Mouse (Mus musculus) E14TG2a.4 (cell line): ENCODE measurements around the gene Gart.

ENCODE experiments used
- H3K27me3 ChIP-seq: 2 replicates; pipeline ENCODE4 v1.6.1; 2014; ENCODE audit warnings: low read length, control low read depth; ENCODE audit not compliant: insufficient read depth
- H3K36me3 ChIP-seq: 2 replicates; pipeline ENCODE4 v1.6.1; 2014; ENCODE audit warnings: low read length, control low read depth; ENCODE audit not compliant: insufficient read depth
- H3K4me1 ChIP-seq: replicated peaks from 2 replicates; pipeline ENCODE4 v1.6.1; 2014; ENCODE audit warnings: low read depth, low read length, control low read depth
- H3K4me3 ChIP-seq: replicated peaks from 2 replicates; pipeline ENCODE4 v1.5.1; 2014; ENCODE audit warnings: mild to moderate bottlenecking, low read length
- H3K9me3 ChIP-seq: 2 replicates; pipeline ENCODE4 v1.6.1; 2014; ENCODE audit warnings: low read length, control low read depth
- CTCF ChIP-seq: conservative IDR thresholded peaks from 2 replicates; pipeline ENCODE4 v1.5.1; 2014; ENCODE audit warnings: low read length
- NANOG ChIP-seq: IDR thresholded peaks from 2 replicates; pipeline ENCODE4 v1.6.1; 2014; ENCODE audit warnings: borderline replicate concordance, low read length, mixed read lengths
- POU5F1 ChIP-seq: IDR thresholded peaks from 2 replicates; pipeline ENCODE4 v1.6.1; 2014; ENCODE audit warnings: low read length, borderline replicate concordance

Gene Gart

DNA sequence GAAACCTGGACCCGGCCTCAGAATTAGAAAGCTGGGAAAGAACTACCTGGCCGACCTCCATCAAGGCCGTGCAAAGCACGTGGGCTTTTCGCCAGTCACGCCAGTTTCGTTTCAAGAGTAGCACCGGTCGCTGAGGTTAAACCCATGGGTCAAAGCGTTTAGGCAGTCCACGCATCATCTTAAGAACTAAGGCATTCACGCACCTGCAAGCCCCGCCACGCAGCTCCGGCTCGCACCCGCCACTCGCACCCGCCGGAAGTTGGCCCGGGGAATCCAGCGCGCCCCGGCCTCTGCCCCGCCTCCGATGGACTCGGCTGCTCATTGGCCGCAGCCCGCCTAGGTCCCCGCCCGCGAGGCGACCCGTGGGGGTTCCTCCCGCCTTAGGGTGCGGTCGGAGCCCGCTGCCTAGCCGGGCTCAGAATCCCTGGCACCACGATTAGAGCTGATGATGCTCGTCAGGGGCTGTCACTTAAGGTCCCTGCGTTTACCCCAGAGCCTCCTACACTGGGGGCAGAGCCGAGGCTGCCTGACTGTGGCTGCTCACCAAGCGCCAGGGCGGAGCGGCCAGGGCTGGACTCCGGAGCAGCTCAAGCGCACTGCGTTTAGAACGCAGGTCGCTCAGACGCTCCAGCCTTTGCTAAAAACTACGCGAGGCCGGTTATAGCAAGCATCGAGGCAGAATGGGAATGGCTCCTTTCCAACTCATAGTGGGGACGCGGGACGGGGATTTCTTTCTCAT lies at the start of gene Gart:
TSS of gene Gart (minus strand) at position 272 of the 739 bp plus-strand sequence.
- peak within 1 kb of the TSS; percentile 94 for H3K4me3 ChIP-seq
- H3K9me3 ChIP-seq: no peaks in the 10 kb centered on the region
- no peaks in the 10 kb centered on the region for H3K27me3 ChIP-seq
- H3K36me3 ChIP-seq: peaks cover 47% of the 10 kb centered on the region
- H3K4me1 ChIP-seq: peaks cover 58% of the 10 kb centered on the region
- no peak for TF ChIP-seq CTCF
- TF ChIP-seq POU5F1: no peak
- TF ChIP-seq NANOG: no peak

- peaks cover 38% of the 10 kb centered on the region for H3K36me3 ChIP-seq
- TF ChIP-seq POU5F1 (no peak), NANOG (no peak), CTCF (no peak)
- no peak overlapping the region for H3K4me3 ChIP-seq
- H3K27me3 ChIP-seq: no peaks in the 10 kb centered on the region
- no peaks in the 10 kb centered on the region for H3K9me3 ChIP-seq
- 0 out of 2 replicates have a peak, but pooled peaks cover 4% of the 10 kb centered on the region for H3K4me1 ChIP-seq
Observed at GRCm38 (mm10) chr16:91695108-91695755, 48.5 kb upstream of the Gart start.

DNA sequence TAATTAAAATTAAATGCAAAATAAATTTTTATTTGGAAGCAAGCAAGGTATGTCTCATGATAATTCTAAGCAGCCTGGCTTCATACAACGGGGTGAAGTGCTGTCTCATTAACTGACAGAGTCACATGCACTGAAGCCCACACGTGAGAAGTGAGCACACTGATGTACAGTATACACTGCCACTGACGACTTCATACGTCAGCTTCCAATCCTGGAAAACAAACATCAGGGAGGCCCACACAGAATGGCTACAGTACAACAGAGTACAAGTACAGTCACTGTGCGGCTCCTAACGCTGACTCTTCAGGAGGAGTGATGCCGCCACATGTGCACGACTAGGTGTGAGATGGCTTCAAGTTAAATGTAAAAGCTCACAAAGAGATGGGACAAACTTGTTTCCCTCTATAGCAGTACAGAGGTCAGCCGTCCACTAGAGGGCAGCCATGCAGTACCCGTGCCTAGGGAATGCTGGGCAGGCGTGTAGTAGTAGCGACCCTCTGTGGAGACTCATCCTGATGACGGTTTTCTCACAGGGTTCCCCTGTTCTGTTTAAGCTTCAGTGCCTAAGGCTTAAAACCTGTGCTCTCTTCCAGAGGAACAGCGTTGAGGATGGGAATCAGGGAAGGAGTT lies 47.8 kb upstream of the Gart start:
- TF ChIP-seq NANOG: no peak
- peak; percentile 71 for TF ChIP-seq CTCF
- peaks cover 7% of the 10 kb centered on the region; the same call in 1 of the 2 replicates for H3K4me1 ChIP-seq
- H3K27me3 ChIP-seq: no peaks in the 10 kb centered on the region
- H3K9me3 ChIP-seq: no peaks in the 10 kb centered on the region
- H3K4me3 ChIP-seq: no peak overlapping the region
- peaks cover 37% of the 10 kb centered on the region for H3K36me3 ChIP-seq

GRCm38 (mm10) chr16:91689791-91690190 lies 43.0 kb upstream of the Gart start:
- H3K4me3 ChIP-seq: no peak overlapping the region
- no peaks in the 10 kb centered on the region for H3K9me3 ChIP-seq
- peaks cover 14% of the 10 kb centered on the region for H3K4me1 ChIP-seq
- H3K27me3 ChIP-seq: 0 out of 2 replicates have a peak, but pooled peaks cover 3% of the 10 kb centered on the region
- peaks cover 31% of the 10 kb centered on the region for H3K36me3 ChIP-seq
- TF ChIP-seq POU5F1: no peak
- TF ChIP-seq NANOG: no peak
- no peak for TF ChIP-seq CTCF

DNA sequence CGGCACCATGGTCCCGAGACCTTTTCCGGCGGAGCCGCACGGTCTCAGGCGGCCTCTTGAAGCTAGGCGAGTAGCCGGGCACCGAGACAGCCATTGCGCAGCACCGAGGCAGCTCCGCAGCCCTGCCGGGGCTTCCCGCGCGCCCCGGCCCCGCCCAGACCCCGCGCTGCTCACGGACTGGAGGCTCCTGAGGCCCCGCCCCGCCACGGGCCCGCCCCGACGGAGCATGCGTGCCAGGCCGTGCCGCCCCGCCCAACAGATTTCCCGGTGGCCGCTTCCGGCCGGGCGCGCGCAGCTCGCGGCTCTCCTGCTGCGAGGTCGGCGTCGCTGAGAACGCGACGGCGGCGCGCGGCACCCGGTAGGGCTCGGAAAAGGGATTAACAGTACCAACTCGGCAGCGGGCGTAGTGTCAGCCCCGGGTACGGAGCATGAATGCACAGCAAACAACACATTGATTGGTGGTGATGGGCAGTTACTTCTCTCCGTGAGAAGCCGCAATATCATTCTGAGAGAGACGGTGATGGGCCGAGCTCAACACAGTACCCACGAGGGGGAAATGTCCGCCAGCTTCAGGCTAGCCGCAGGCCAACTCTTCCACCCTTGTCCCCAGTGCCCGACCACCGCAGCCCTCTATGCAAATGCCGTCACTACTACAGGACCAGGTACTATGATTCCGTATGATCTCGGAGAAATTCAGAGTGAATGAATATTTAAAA lies 42.0 kb upstream of the Gart start, which contains the start of gene Donson:
TSS of gene Donson (minus strand) at position 152 of the 716 bp plus-strand sequence.
- Histone ChIP-seq H3K4me3 (peak within 1 kb of the TSS; percentile 92), H3K4me1 (peaks cover 14% of the 10 kb centered on the region), H3K27me3 (0 out of 2 replicates have a peak, but pooled peaks cover 3% of the 10 kb centered on the region), H3K36me3 (peaks cover 38% of the 10 kb centered on the region), H3K9me3 (no peaks in the 10 kb centered on the region)
- no peak for TF ChIP-seq NANOG
- TF ChIP-seq POU5F1: no peak

GRCm38 (mm10) chr16:91688023-91688618 lies 41.4 kb upstream of the Gart start:
- TF ChIP-seq POU5F1: no peak
- no peak for TF ChIP-seq CTCF
- TF ChIP-seq NANOG: no peak
- H3K4me3 ChIP-seq: peak overlapping the region; percentile 92
- 0 out of 2 replicates have a peak, but pooled peaks cover 3% of the 10 kb centered on the region for H3K27me3 ChIP-seq
- no peaks in the 10 kb centered on the region for H3K9me3 ChIP-seq
- H3K36me3 ChIP-seq: peaks cover 40% of the 10 kb centered on the region
- peaks cover 14% of the 10 kb centered on the region for H3K4me1 ChIP-seq

GRCm38 (mm10) chr16:91686369-91686768 lies 39.6 kb upstream of the Gart start:
- H3K4me1 ChIP-seq: peaks cover 14% of the 10 kb centered on the region
- H3K36me3 ChIP-seq: peaks cover 56% of the 10 kb centered on the region
- no peak overlapping the region for H3K4me3 ChIP-seq
- TF ChIP-seq CTCF (no peak), POU5F1 (no peak), NANOG (no peak)
- 0 out of 2 replicates have a peak, but pooled peaks cover 3% of the 10 kb centered on the region for H3K27me3 ChIP-seq
- no peaks in the 10 kb centered on the region for H3K9me3 ChIP-seq

GRCm38 (mm10) chr16:91685526-91685925 lies 38.8 kb upstream of the Gart start:
- H3K9me3 ChIP-seq: no peaks in the 10 kb centered on the region
- no peak for TF ChIP-seq CTCF
- TF ChIP-seq POU5F1: no peak
- no peak for TF ChIP-seq NANOG
- H3K36me3 ChIP-seq: peaks cover 64% of the 10 kb centered on the region
- H3K4me1 ChIP-seq: peaks cover 14% of the 10 kb centered on the region
- H3K4me3 ChIP-seq: no peak overlapping the region
- H3K27me3 ChIP-seq: 0 out of 2 replicates have a peak, but pooled peaks cover 3% of the 10 kb centered on the region
